Mouse (Mus musculus) embryonic stem cell, embryonic (primary cell): ENCODE data around the gene Gm12248.

Source experiments
- CTCF ChIA-PET, 4 experiments: fragments of 300-600 bp in 2 of 4; fragments of 350-600 bp in 2 of 4; sonication (Branson Sonifier 250); formaldehyde crosslinking; loops; one replicate each; lab custom pipeline; 2022; ENCODE audit warnings: inconsistent platforms in 2 of 4; lab: Charles Lee
- POLR2A ChIA-PET, 4 experiments: fragments of 300-600 bp in 2 of 4; fragments of 350-600 bp in 2 of 4; sonication (Branson Sonifier 250); formaldehyde crosslinking; loops; one replicate each; lab custom pipeline; 2022; ENCODE audit warnings: antibody characterized with exemption in 4 of 4, inconsistent platforms in 1 of 4; lab: Charles Lee

The Gm12248 gene

GRCm38 (mm10) chr11:58093021-58093528 lies at the start of gene Gm12248:
Gene Gm12248 (minus strand): TSS chr11:58093134.
- POLR2A ChIA-PET: interaction anchor here in 3 of 4 experiments (0.6 to 7.3 kb wide), 16 partner anchors 8 to 131 kb away, joined by 3 to 49 read pairs (median 4); partner anchors contain the start of gene Cnot8 (in 2 of the 3)

GRCm38 (mm10) chr11:58139466-58139865 lies 46.5 kb upstream of the Gm12248 start:
- ChIA-PET POLR2A (interaction anchor here in 3 of 4 experiments (0.5 to 1.4 kb wide), 9 partner anchors 9 to 111 kb away, joined by 3 to 5 read pairs (median 4); partner anchors contain the start of gene Cnot8 (in 2 of the 3)), CTCF (interaction anchor here in 3 of 4 experiments (0.6 to 1.2 kb wide), 3 partner anchors 188 to 1264 kb away, joined by 3 read pairs; no protein-coding TSS in a partner anchor)

More at GRCm38 (mm10) chr11:58093021-58093528, at the start of gene Gm12248:
- CTCF ChIA-PET: interaction anchor here in 2 of 4 experiments (0.6 kb wide), 2 partner anchors 26 to 97 kb away, joined by 3 to 5 read pairs; no protein-coding TSS in a partner anchor

GRCm38 (mm10) chr11:58138821-58139220 lies 45.9 kb upstream of the Gm12248 start:
- POLR2A ChIA-PET: interaction anchor here in 2 of 4 experiments (0.9 to 1.4 kb wide), 6 partner anchors 8 to 35 kb away, joined by 3 to 5 read pairs (median 4); partner anchors contain the start of gene Cnot8 (in 2 of the 2)

GRCm38 (mm10) chr11:58136677-58137076 lies 43.7 kb upstream of the Gm12248 start:
- POLR2A ChIA-PET: interaction anchor here in 3 of 4 experiments (0.6 to 1.8 kb wide), 18 partner anchors 11 to 161 kb away, joined by 3 to 10 read pairs (median 4); partner anchors contain the start of gene Cnot8 (in 2 of the 3)
- CTCF ChIA-PET: interaction anchor here in 1 of 4 experiments (0.6 kb wide), 2 partner anchors 477 to 1166 kb away, joined by 3 read pairs; no protein-coding TSS in a partner anchor

More at GRCm38 (mm10) chr11:58138821-58139220, 45.9 kb upstream of the Gm12248 start:
- CTCF ChIA-PET: interaction anchor here in 2 of 4 experiments (0.6 to 1.2 kb wide), 2 partner anchors 188 to 1264 kb away, joined by 3 read pairs; no protein-coding TSS in a partner anchor

DNA sequence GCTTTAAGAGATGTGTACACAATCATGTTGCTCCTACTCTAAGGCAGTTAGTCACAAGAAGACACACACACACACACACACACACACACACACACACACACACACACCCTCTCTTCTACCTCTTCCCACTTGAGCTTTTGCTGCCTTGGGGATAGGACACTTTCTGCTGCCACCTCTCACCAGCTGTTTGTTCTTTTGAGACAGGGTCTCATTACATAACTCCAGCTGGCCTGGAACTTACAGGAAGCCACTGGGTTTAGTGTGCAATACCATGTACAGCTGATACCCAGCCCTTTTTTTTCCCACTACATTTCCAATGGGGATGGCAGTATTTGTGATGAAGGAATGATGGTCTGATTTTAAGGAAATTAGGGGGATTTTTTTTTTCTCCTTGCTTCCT lies 42.4 kb upstream of the Gm12248 start:
- ChIA-PET POLR2A (interaction anchor here in 2 of 4 experiments (0.6 to 1.8 kb wide), 9 partner anchors 14 to 216 kb away, joined by 3 to 10 read pairs (median 3); partner anchors contain the start of genes Gemin5 (in 1 of the 2) and Gm12248 (in 1 of the 2)), CTCF (interaction anchor here in 3 of 4 experiments (0.6 to 0.7 kb wide), 5 partner anchors 37 to 184 kb away, joined by 3 to 6 read pairs (median 3); no protein-coding TSS in a partner anchor)

- CTCF ChIA-PET: interaction anchor here in 3 of 4 experiments (0.6 to 0.7 kb wide), 3 partner anchors 36 to 168 kb away, joined by 3 to 6 read pairs (median 3); no protein-coding TSS in a partner anchor
- POLR2A ChIA-PET: interaction anchor here in 3 of 4 experiments (0.6 to 1.6 kb wide), 7 partner anchors 15 to 216 kb away, joined by 3 to 7 read pairs (median 4); partner anchors contain the start of genes Cnot8 (in 1 of the 3) and Gemin5 (in 1 of the 3)
Measured at GRCm38 (mm10) chr11:58134869-58135268, 41.9 kb upstream of the Gm12248 start.

DNA sequence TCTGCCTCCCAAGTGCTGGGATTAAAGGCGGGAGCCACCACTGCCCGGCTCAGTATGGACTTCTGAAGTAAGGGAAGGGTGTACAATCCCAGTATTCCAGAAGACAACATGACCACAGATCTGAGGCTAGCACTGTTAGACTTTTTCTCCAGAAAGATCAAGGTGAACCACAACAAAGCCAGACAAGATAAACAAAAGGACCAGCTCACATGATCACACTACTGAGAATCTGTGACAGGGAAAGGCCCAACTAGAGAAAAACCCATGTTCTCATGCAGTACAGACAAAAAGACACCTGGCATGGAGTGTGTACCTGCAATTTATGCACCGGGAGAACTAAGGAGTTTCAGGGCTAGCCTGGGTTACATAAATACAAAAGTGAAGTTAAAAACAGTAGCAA lies 39.1 kb upstream of the Gm12248 start:
- ChIA-PET CTCF (no interaction called here), POLR2A (interaction anchor here in 1 of 4 experiments (1.0 to 2.6 kb wide), 3 partner anchors 13 to 24 kb away, joined by 4 to 12 read pairs (median 4); no protein-coding TSS in a partner anchor)

DNA sequence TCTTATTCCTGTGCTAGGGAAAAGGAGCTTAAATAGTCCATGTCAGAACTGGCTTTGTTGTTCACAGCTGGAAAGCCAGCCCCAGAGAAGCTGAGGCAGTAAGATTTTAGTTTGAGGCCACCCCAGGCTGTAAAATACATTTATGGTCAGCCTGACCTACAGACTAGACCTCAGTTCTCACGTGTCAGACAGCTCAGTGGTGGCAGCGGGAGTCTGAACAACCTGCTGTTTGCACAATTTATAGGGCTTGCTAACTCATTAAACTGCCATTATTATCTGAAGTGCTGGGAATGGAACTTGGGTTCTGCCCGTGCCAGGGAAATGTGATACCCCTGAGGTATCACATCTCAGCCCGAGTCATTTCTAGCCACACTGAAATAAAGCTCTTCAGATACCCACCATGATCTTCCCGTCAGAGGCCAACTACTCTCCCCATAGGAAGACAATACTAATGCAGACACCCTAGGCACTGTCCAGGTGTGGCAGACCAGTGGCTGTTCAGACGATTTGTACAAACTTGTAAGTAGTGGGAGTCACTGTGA lies 36.4 kb upstream of the Gm12248 start:
- ChIA-PET CTCF (interaction anchor here in 1 of 4 experiments (0.6 kb wide), 1 partner anchor 14 kb away, joined by 3 read pairs; no protein-coding TSS in a partner anchor), POLR2A (interaction anchor here in 2 of 4 experiments (0.9 to 6.9 kb wide), 6 partner anchors 11 to 19 kb away, joined by 3 to 54 read pairs (median 4); no protein-coding TSS in a partner anchor)

GRCm38 (mm10) chr11:58127544-58127943 lies 34.6 kb upstream of the Gm12248 start:
- ChIA-PET POLR2A (interaction anchor here in 2 of 4 experiments (0.6 to 6.9 kb wide), 8 partner anchors 9 to 173 kb away, joined by 3 to 54 read pairs (median 4); partner anchors contain the start of gene Cnot8 (in 1 of the 2)), CTCF (no interaction called here)

DNA sequence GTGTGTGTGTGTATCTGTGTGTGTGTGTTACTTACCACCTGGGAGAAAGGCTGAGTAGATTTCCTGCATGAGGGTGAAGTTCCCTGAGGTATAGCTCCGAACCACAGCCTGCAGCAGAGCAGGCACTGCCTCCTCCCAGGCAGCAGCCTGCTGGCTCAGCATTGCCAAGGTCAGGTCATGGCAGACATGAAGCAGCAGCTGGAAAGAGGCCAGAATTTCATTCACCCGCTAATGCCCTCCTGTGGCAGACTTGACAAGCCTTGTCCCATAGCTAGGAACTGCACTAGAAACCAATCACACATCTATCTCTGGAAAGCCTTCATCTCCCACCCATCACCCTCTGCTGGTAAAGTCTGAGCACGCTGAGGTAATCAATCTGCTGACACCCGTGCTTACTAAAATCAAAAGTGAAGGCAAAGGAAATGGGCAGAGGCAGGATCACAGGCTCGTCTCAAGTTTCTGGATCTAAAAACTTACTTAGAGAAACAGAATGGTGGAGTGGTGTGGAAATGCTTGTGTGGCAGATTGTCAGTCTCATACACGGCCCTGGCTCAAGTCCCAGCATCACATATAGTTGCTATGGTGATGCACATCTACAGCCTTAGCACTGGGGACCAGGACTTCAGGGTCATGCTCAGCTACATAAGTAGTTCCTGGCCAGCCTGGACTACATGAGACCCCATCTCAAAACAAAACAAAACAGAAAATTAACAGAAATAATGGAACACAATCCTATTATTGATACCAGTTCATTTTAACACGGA lies 33.6 kb upstream of the Gm12248 start:
- ChIA-PET CTCF (interaction anchor here in 2 of 4 experiments (0.6 to 1.3 kb wide), 2 partner anchors 17 to 88 kb away, joined by 3 to 4 read pairs; no protein-coding TSS in a partner anchor), POLR2A (interaction anchor here (0.6 to 6.9 kb wide), 17 partner anchors 8 to 1289 kb away, joined by 3 to 54 read pairs (median 3); partner anchors contain the start of genes Cnot8 (in 1 of the 4) and Gemin5 (in 1 of the 4))

DNA sequence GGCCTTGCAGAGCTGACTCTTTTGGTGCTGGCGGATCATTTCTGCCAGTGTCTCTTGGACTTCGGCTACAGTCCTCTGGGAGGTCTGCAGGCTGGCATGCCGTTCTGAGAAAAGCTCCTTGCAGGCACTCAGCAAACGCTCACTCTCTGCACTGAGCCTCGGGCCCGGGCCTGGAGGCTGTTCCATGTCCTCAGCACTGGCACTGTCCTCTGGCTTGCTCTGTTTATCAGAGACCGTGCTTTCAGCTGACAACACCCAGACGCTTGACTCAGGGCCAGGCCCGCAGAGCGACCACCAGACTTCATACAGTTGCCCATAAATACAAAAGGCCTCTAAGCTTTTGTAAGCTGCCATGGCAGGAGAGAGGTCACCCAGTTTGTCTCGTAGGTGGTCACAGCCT lies 32.1 kb upstream of the Gm12248 start:
- CTCF ChIA-PET: interaction anchor here in 1 of 4 experiments (0.7 to 1.3 kb wide), 2 partner anchors 19 to 857 kb away, joined by 3 to 4 read pairs; no protein-coding TSS in a partner anchor
- POLR2A ChIA-PET: interaction anchor here in 3 of 4 experiments (0.7 to 6.9 kb wide), 14 partner anchors 12 to 205 kb away, joined by 3 to 54 read pairs (median 4); partner anchors contain the start of genes Cnot8 (in 1 of the 3), Gemin5 (in 1 of the 3), Sh3bp5l (in 1 of the 3) and Zfp672 (in 1 of the 3)

DNA sequence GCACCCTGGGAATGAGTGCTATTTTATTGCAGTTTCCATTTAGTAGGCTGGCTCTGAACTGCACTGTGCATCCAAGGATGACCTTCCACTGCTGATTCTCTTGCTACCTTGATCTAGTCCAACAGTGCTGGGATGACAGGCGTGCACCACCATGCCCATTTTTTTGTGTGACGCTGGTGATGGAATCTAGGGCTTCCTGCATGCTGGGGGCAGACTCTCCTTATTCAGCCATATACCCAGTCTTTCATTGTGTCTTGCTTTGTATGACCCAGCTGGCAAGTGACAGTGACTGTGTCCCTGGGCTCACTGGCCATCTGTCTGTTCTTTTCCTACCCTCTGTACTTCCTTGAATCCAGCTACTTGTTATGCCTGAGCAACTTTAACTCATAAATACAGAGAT lies 30.8 kb upstream of the Gm12248 start:
- ChIA-PET CTCF (interaction anchor here in 1 of 4 experiments (0.7 kb wide), 1 partner anchor 298 kb away, joined by 3 read pairs; no protein-coding TSS in a partner anchor), POLR2A (interaction anchor here in 2 of 4 experiments (0.9 to 1.9 kb wide), 5 partner anchors 10 to 56 kb away, joined by 3 to 5 read pairs (median 3); no protein-coding TSS in a partner anchor)

- CTCF ChIA-PET: interaction anchor here in 1 of 4 experiments (1.5 kb wide), 1 partner anchor 43 kb away, joined by 3 read pairs; no protein-coding TSS in a partner anchor
- POLR2A ChIA-PET: interaction anchor here in 2 of 4 experiments (0.9 to 3.3 kb wide), 15 partner anchors 9 to 89 kb away, joined by 3 to 14 read pairs (median 5); partner anchors contain the start of genes Cnot8 (in 2 of the 2) and Gemin5 (in 1 of the 2)
Measured at GRCm38 (mm10) chr11:58121351-58121750, 28.4 kb upstream of the Gm12248 start.

DNA sequence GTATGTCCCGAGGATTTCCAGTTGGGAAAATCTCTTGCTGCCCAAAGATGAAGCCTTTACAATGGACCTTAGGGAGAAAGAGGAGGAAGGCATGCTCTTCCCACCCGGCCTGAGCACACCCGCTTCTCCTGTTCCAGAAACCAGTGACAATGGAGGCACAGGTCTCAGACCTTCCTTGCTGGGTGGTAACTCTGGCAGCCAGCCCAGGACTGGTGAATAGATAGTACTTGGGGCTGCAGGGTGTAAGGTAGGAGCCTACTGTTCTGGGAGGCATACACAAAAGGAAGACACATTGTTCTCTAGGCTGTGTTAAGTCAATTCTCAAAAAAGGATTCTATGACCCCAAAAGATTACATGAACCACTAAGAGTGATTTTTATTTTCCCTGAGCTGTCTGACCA lies 27.7 kb upstream of the Gm12248 start:
- ChIA-PET POLR2A (interaction anchor here in 2 of 4 experiments (1.0 to 3.3 kb wide), 13 partner anchors 8 to 28 kb away, joined by 3 to 14 read pairs (median 5); partner anchors contain the start of gene Cnot8 (in 2 of the 2)), CTCF (interaction anchor here in 2 of 4 experiments (0.7 to 0.9 kb wide), 2 partner anchors 9 to 13 kb away, joined by 3 read pairs; no protein-coding TSS in a partner anchor)

DNA sequence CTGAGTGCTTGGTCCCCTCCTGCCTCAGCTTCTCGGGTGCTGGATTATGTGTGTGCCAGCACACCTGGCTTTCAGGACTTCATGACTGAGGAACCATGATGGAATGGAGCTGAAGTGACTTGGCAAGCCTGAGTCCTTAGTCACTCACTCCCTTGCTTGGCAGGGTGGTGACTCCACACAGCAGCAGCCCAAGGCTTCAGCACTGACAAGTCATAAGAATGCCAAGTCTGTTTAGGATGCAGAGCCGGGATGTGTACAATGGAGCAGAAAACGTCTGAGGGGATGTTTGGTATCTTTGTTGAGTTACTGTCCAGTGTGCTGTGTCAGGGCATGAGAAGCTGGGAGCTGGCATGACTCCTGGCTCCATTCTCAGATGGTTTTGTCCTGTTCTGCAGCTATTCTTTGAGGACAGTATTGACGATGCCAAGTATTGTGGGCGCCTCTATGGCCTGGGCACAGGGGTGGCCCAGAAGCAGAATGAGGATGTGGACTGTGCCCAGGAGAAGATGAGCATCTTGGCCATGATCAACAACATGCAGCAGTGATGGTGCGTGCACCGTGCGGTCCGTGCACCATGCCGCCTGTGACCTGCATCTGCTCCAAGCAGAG lies 24.2 kb upstream of the Gm12248 start:
- ChIA-PET CTCF (no interaction called here), POLR2A (interaction anchor here in 2 of 4 experiments (0.7 to 9.1 kb wide), 6 partner anchors 9 to 19 kb away, joined by 3 to 66 read pairs (median 3); partner anchors contain the start of gene Cnot8 (in 2 of the 2))

- CTCF ChIA-PET: interaction anchor here in 1 of 4 experiments (0.7 kb wide), 1 partner anchor 126 kb away, joined by 5 read pairs; no protein-coding TSS in a partner anchor
- POLR2A ChIA-PET: interaction anchor here in 2 of 4 experiments (0.7 to 9.1 kb wide), 6 partner anchors 9 to 22 kb away, joined by 3 to 66 read pairs (median 6); partner anchors contain the start of gene Cnot8 (in 2 of the 2)
Measured at GRCm38 (mm10) chr11:58116560-58116959, 23.6 kb upstream of the Gm12248 start.
